Mouse (Mus musculus): Measurements from ENCODE around the gene Kcns3.
"Not testable (repeated sequence)": the region's sequence is repeated elsewhere in the genome, so short reads cannot be mapped to it uniquely, and the experiment has no call there.

Kcns3 gene

GRCm38 (mm10) chr12:11086866-11087265, 64.0 kb downstream of the Kcns3 start:
- no peak for DNase-seq (ENCODE audit: low spot score)

- no peak for DNase-seq (ENCODE audit: low spot score)
Observed at GRCm38 (mm10) chr12:11071079-11071478, 79.8 kb downstream of the Kcns3 start.

GRCm38 (mm10) chr12:11066865-11067264, 84.0 kb downstream of the Kcns3 start:
- DNase-seq (ENCODE audit: low spot score) = no peak

- not testable (repeated sequence) for DNase-seq (ENCODE audit: low spot score)
Observed at GRCm38 (mm10) chr12:11052676-11053075, 98.2 kb downstream of the Kcns3 start.

GRCm38 (mm10) chr12:11041821-11042220, 109.0 kb downstream of the Kcns3 start:
- DNase-seq (ENCODE audit: low spot score) = no peak
